Mouse (Mus musculus): ENCODE data around the gene Fam166b. TPM values are rescaled to one million over a fixed set of nuclear protein-coding genes. Genes with fewer than 3 reads are reported as not detected.
A peak's percentile ranks its signal among the peaks of the same experiment; 100 is the strongest.

The Fam166b gene
- polyA plus RNA-seq, 1 experiment from 2014 or later, result 2.2 TPM

DNA sequence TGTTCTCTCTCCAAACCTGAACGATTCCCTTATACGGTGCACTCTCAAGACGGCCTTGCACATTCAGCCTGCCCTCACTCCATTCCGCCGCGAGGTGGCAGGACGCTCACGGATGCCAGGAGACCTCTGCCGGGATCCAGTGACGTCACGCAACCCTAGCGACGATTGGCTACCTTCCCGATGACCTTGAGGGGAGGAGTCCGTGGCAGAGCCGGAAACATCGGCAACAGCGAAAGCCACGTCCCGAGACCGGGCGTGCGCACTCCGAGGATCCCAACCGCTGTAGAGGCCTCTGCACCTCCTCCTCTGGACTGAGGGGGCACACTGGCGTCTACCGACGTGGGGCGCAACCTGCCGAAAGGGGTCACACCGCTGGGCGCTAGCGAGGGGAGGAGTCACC, 13.1 kb upstream of the Fam166b start:
- Histone ChIP-seq H3K36me3 (replicated peaks; ENCODE audit: control insufficient read depth, insufficient read depth) (peaks cover 22% of the 10 kb centered on the region), H3K4me2 (replicated peaks) (peak overlapping the region; percentile 96), H3K27me3 (ENCODE audit: control insufficient read depth, insufficient read depth, low read length) (no peaks in the 10 kb centered on the region), H3K4me3 (replicated peaks; ENCODE audit: low read length) (peak overlapping the region; percentile 97), H3K4me1 (replicated peaks; ENCODE audit: control insufficient read depth, insufficient read depth, low read length) (peaks cover 12% of the 10 kb centered on the region), H3K9me3 (ENCODE audit: control insufficient read depth, low read length) (no peaks in the 10 kb centered on the region), H3K9ac (peak overlapping the region; percentile 98), H3K27ac (peak overlapping the region; percentile 98)
- WGBS, result under 1% methylated on average over 33 of the region's 33 CpGs
- DNase-seq (ENCODE audit: low spot score) (peak; percentile 100), ATAC-seq (ENCODE audit: low FRiP score) (peak; percentile 95)

DNA sequence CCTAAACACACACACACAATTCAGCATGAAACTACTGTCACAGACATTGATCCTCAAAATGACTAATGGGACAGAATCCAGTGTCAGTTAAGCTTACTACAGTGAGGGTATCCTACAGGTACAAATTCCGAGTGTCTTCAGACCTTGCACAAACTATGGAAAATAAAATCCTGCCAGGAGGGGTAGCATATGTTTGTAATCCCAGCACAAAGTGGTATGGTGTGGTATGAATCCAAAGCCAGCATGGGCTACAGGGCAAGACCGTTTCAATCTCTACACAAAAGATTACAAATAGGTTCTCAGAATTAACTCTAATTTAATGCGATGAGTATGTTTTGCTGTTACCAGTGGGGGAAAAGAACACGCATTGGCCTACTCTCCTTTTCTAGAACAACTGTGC, 12.7 kb upstream of the Fam166b start, which contains the start of gene Tesk1:
TSS of gene Tesk1 (plus strand) at position 301 of the 400 bp plus-strand sequence.
- DNase-seq (ENCODE audit: low spot score) (no peak), ATAC-seq (ENCODE audit: low FRiP score) (peak; percentile 7; the same call in 1 of the 2 replicates)
- peak within 1 kb of the TSS; percentile 97 for H3K4me3 ChIP-seq (replicated peaks; ENCODE audit: low read length)
- peak within 1 kb of the TSS; percentile 98 for H3K27ac ChIP-seq
- H3K9me3 ChIP-seq (ENCODE audit: control insufficient read depth, low read length), result no peaks in the 10 kb centered on the region
- 23% methylated on average over 4 of the region's 4 CpGs for WGBS
- peaks cover 18% of the 10 kb centered on the region for H3K36me3 ChIP-seq (replicated peaks; ENCODE audit: control insufficient read depth, insufficient read depth)
- peaks cover 12% of the 10 kb centered on the region for H3K4me1 ChIP-seq (replicated peaks; ENCODE audit: control insufficient read depth, insufficient read depth, low read length)
- H3K27me3 ChIP-seq (ENCODE audit: control insufficient read depth, insufficient read depth, low read length), result no peaks in the 10 kb centered on the region
- peak within 1 kb of the TSS; percentile 98 for H3K9ac ChIP-seq
- peak within 1 kb of the TSS; percentile 96 for H3K4me2 ChIP-seq (replicated peaks)

DNA sequence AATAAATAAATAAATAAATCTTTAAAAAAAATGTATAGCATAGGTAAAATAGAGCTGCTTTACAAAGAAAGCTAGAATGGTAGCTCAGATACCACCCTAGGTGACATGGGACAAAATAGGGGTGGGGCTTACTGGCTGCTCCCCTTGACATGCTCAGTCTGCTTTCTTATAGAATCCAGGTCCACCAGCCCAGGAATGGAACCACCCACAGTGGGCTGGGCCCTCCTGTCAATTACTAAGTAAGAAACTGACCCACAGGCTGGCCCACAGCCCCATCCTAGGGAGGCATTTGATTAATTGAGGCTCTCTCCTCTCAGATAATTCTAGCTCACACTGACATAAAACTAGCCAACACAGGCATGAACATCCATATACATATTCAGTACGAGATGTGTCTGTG, 3.9 kb upstream of the Fam166b start:
- 89% methylated on average over 1 of the region's 1 CpGs for WGBS

DNA sequence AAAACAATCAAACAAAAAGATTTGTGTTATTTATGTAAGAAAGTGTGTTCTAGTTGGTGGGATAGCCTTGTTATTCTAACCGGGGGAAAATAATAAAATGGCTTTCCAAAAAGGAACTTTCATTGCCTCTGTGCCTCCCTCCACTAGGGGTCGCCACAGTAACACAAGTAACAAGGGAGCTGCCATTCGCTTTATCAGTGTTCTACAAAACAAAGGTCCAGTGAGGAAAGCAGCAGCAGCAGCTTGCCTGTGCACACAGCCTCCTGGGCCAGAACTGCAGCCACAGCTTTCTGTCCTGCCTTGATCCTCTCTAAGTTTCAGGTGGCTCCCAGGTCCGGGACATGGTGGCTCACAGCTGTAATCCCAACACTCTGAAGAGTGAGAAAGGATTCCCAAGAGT, 2.8 kb upstream of the Fam166b start:
- Histone ChIP-seq H3K4me1 (replicated peaks; ENCODE audit: control insufficient read depth, insufficient read depth, low read length) (peaks cover 15% of the 10 kb centered on the region), H3K9me3 (ENCODE audit: control insufficient read depth, low read length) (no peaks in the 10 kb centered on the region), H3K4me3 (replicated peaks; ENCODE audit: low read length) (no peak overlapping the region), H3K36me3 (replicated peaks; ENCODE audit: control insufficient read depth, insufficient read depth) (peaks cover 11% of the 10 kb centered on the region), H3K4me2 (replicated peaks) (no peak overlapping the region), H3K9ac (no peak overlapping the region), H3K27ac (peak overlapping the region; percentile 73), H3K27me3 (ENCODE audit: control insufficient read depth, insufficient read depth, low read length) (no peaks in the 10 kb centered on the region)
- ATAC-seq (ENCODE audit: low FRiP score), result peak; percentile 64; the same call in 1 of the 2 replicates
- WGBS, result 3% methylated on average over 4 of the region's 4 CpGs
- DNase-seq (ENCODE audit: low spot score), result peak; percentile 90

More for the DNA sequence above, 3.9 kb upstream of the Fam166b start:
- Histone ChIP-seq H3K36me3 (replicated peaks; ENCODE audit: control insufficient read depth, insufficient read depth) (no peaks in the 10 kb centered on the region), H3K4me2 (replicated peaks) (no peak overlapping the region), H3K27ac (no peak overlapping the region), H3K9me3 (ENCODE audit: control insufficient read depth, low read length) (no peaks in the 10 kb centered on the region), H3K9ac (no peak overlapping the region), H3K4me3 (replicated peaks; ENCODE audit: low read length) (no peak overlapping the region), H3K27me3 (ENCODE audit: control insufficient read depth, insufficient read depth, low read length) (no peaks in the 10 kb centered on the region), H3K4me1 (replicated peaks; ENCODE audit: control insufficient read depth, insufficient read depth, low read length) (peaks cover 11% of the 10 kb centered on the region)
- ATAC-seq (ENCODE audit: low FRiP score) (no peak), DNase-seq (ENCODE audit: low spot score) (no peak)

DNA sequence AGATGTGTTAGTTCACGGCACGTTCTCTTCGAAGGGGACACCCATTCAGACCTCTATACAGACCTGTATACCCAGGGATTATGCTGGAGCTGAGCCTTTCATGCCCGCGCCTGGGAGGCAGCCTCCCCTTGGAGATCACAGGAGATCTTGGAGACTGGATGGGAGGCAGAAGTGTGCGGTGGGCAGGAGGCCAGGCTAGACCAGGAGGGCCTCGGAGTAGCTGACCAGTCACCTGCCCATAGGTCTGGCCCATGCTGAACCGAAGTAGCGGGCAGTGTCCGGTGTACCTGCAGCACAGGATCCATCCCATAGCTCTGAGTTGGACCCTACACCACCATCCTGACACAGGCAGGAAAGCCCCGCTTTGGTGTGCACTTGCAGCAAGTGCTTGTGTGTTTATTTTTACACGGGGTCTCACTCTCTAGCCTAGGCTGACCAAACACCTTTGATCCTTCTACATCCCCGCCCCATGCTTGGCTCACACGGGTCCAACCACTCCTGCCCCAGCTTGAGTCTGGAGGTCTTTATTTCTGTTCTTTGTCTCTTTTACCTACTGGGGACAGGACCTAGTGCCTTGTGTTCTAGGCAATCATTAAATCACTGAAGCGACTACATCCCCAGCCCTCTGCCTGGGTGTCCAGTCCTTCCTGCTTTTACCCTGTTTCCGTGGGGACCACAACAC, 613 bp downstream of the Fam166b start:
- H3K4me3 ChIP-seq (replicated peaks; ENCODE audit: low read length), result no peak overlapping the region
- H3K4me1 ChIP-seq (replicated peaks; ENCODE audit: control insufficient read depth, insufficient read depth, low read length), result peaks cover 15% of the 10 kb centered on the region
- no peak overlapping the region for H3K27ac ChIP-seq
- 0 out of 2 replicates have a peak overlapping the region, but pooled peaks have one; percentile 6 for H3K9ac ChIP-seq
- H3K36me3 ChIP-seq (replicated peaks; ENCODE audit: control insufficient read depth, insufficient read depth), result peaks cover 45% of the 10 kb centered on the region
- H3K4me2 ChIP-seq (replicated peaks), result 0 out of 2 replicates have a peak overlapping the region, but pooled peaks have one; percentile 1
- no peak for ATAC-seq (ENCODE audit: low FRiP score)
- H3K27me3 ChIP-seq (ENCODE audit: control insufficient read depth, insufficient read depth, low read length), result peaks cover 22% of the 10 kb centered on the region
- 23% methylated on average over 16 of the region's 16 CpGs for WGBS
- DNase-seq (ENCODE audit: low spot score), result no peak
- no peaks in the 10 kb centered on the region for H3K9me3 ChIP-seq (ENCODE audit: control insufficient read depth, low read length)

DNA sequence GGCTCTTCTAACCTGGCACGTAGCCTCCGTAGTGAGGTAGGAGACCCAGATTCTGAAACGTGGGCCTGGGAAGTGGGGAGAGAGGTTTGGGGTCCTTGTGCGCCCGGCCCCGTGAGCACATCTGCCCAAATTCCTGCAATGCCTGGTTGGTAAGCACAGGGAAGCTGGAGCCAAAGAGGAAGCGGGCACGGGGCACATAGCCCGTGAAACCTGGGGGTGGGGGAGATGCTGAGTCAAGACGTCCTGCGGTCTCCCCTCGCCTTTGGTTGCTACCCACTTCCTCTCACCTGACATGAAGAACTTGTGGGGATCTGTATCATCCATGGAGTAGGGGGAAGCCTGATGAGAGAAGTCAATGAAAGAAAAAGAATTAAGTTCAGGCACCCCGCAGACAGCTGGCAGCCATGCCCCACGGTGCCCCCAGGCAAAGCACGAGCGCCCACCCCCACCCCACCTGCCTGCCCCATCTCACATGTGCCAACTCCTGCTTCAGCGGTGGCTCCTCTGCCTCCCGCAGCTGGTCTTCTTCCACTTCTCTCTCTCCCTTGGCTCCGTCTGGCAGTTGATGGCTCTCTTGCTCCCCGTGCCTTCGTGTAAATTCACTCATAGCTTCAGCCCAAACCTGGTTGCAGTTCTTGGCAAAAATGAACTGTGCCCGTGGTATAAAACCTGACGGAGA, 1.3 kb downstream of the Fam166b start:
- H3K27ac ChIP-seq, result no peak overlapping the region
- no peaks in the 10 kb centered on the region for H3K9me3 ChIP-seq (ENCODE audit: control insufficient read depth, low read length)
- H3K4me3 ChIP-seq (replicated peaks; ENCODE audit: low read length), result no peak overlapping the region
- DNase-seq (ENCODE audit: low spot score) (no peak), ATAC-seq (ENCODE audit: low FRiP score) (no peak)
- H3K36me3 ChIP-seq (replicated peaks; ENCODE audit: control insufficient read depth, insufficient read depth), result peaks cover 52% of the 10 kb centered on the region
- peaks cover 15% of the 10 kb centered on the region for H3K4me1 ChIP-seq (replicated peaks; ENCODE audit: control insufficient read depth, insufficient read depth, low read length)
- 0 out of 2 replicates have a peak overlapping the region, but pooled peaks have one; percentile 6 for H3K9ac ChIP-seq
- no peak overlapping the region for H3K4me2 ChIP-seq (replicated peaks)
- WGBS, result 20% methylated on average over 23 of the region's 23 CpGs
- H3K27me3 ChIP-seq (ENCODE audit: control insufficient read depth, insufficient read depth, low read length), result peaks cover 28% of the 10 kb centered on the region

DNA sequence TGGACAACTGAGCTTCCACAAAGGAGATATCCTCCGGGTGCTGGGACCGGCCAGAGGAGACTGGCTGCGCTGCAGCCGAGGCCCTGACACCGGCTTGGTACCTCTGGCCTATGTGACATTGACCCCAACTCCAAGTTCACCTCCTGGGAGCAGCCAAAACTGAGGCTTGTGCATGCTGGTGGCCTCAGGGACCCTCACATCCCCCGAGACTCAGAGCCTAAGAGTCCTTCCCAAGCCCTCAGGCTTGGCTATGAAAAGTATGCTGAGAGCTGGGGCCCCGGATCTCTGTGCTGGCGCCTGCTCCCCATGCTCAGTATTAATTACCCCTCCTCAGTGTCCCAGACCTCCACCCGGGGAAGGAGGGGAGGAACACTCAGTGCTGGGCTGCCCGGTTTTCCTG, 2.4 kb downstream of the Fam166b start:
- H3K9ac ChIP-seq, result no peak overlapping the region
- ATAC-seq (ENCODE audit: low FRiP score), result no peak

DNA sequence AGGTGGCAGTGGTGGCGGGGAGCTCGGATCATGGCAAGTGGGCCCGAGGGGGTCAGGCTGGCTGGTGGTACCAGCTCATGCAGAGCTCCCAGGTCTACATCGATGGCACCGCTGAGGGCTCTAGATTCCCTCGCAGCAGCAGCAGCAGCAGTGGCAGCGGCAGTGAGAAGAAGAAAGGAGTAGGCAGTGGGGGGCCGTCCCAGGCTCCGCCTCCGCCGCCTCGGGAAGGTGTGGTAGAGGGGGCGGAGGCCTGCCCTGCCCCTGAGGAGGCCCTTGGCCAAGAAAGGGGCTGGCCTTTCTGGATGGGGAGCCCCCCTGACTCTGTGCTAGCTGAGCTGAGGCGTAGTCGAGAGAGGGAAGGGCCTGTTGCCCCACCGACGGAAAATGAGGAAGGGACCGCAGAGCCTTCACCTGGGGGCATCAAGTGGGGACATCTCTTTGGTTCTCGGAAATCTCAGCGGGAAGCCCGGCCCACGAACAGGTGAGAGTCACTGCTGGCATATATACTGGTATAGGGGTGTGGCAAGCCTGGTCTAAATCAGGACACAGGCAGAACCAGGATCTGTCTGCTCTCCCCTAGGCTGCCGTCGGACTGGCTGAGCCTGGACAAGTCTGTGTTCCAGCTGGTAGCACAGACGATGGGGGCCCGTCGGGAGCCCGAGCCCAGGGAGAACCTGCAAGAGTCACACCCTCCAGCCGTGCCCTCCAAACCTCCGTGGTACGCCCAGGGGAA, 3.1 kb downstream of the Fam166b start:
- no peak overlapping the region for H3K4me2 ChIP-seq (replicated peaks)
- DNase-seq (ENCODE audit: low spot score) (no peak), ATAC-seq (ENCODE audit: low FRiP score) (no peak)
- WGBS, result 18% methylated on average over 31 of the region's 31 CpGs
- peaks cover 15% of the 10 kb centered on the region for H3K4me1 ChIP-seq (replicated peaks; ENCODE audit: control insufficient read depth, insufficient read depth, low read length)
- peaks cover 29% of the 10 kb centered on the region for H3K27me3 ChIP-seq (ENCODE audit: control insufficient read depth, insufficient read depth, low read length)
- H3K36me3 ChIP-seq (replicated peaks; ENCODE audit: control insufficient read depth, insufficient read depth), result peaks cover 66% of the 10 kb centered on the region
- H3K4me3 ChIP-seq (replicated peaks; ENCODE audit: low read length), result no peak overlapping the region
- H3K9me3 ChIP-seq (ENCODE audit: control insufficient read depth, low read length), result no peaks in the 10 kb centered on the region
- H3K27ac ChIP-seq, result no peak overlapping the region
- no peak overlapping the region for H3K9ac ChIP-seq

More for the DNA sequence above, 2.4 kb downstream of the Fam166b start:
- no peak overlapping the region for H3K27ac ChIP-seq
- H3K9me3 ChIP-seq (ENCODE audit: control insufficient read depth, low read length), result no peaks in the 10 kb centered on the region
- H3K4me1 ChIP-seq (replicated peaks; ENCODE audit: control insufficient read depth, insufficient read depth, low read length), result peaks cover 15% of the 10 kb centered on the region
- H3K4me2 ChIP-seq (replicated peaks), result no peak overlapping the region
- no peak for DNase-seq (ENCODE audit: low spot score)
- H3K27me3 ChIP-seq (ENCODE audit: control insufficient read depth, insufficient read depth, low read length), result peaks cover 29% of the 10 kb centered on the region
- no peak overlapping the region for H3K4me3 ChIP-seq (replicated peaks; ENCODE audit: low read length)
- WGBS, result 48% methylated on average over 10 of the region's 10 CpGs
- peaks cover 63% of the 10 kb centered on the region for H3K36me3 ChIP-seq (replicated peaks; ENCODE audit: control insufficient read depth, insufficient read depth)

DNA sequence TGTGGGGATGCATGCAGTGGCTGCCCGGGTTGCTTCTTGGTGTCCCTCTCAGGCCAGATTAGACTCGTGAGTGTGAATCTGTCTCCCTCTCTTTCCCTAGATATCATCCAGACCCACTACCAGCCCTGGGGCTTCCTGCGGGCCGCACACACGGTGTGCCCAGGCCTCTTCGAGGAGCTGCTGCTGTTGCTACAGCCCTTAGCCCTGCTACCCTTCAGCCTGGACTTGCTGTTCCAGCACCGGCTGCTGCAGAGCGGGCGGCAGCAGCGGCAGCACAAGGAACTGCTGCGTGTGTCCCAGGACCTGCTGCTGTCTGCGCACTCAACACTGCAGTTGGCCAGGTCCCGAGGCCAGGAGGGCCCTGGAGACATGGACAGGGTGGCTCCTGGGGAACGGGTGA, 3.7 kb downstream of the Fam166b start:
- H3K36me3 ChIP-seq (replicated peaks; ENCODE audit: control insufficient read depth, insufficient read depth), result peaks cover 66% of the 10 kb centered on the region
- peaks cover 15% of the 10 kb centered on the region for H3K4me1 ChIP-seq (replicated peaks; ENCODE audit: control insufficient read depth, insufficient read depth, low read length)
- 27% methylated on average over 14 of the region's 14 CpGs for WGBS
- ATAC-seq (ENCODE audit: low FRiP score), result no peak
- no peak overlapping the region for H3K4me2 ChIP-seq (replicated peaks)
- no peak for DNase-seq (ENCODE audit: low spot score)
- no peak overlapping the region for H3K27ac ChIP-seq
- H3K9ac ChIP-seq, result no peak overlapping the region
- H3K27me3 ChIP-seq (ENCODE audit: control insufficient read depth, insufficient read depth, low read length), result peaks cover 29% of the 10 kb centered on the region
- H3K4me3 ChIP-seq (replicated peaks; ENCODE audit: low read length), result no peak overlapping the region
- no peaks in the 10 kb centered on the region for H3K9me3 ChIP-seq (ENCODE audit: control insufficient read depth, low read length)
